Mouse (Mus musculus) thymus, adult 2 months (tissue): ENCODE data around the gene Tunar. TPM values are rescaled to one million over a fixed set of nuclear protein-coding genes. Genes with fewer than 3 reads are reported as not detected.

Experiments
- DNase-seq: peaks from one replicate; pipeline ENCODE4 v3.0.0; 2021
- H3K27ac ChIP-seq: fragments of 200-500 bp; 2 replicates; pipeline ENCODE4 v1.5.1; 2012; ENCODE audit warnings: low read length, control low read depth; ENCODE audit not compliant: control insufficient read depth, insufficient read depth
- H3K27me3 ChIP-seq: fragments of 200-500 bp; 2 replicates; pipeline ENCODE4 v1.6.1; 2012; ENCODE audit warnings: mild to moderate bottlenecking, low read length, moderate library complexity, mixed read lengths; ENCODE audit not compliant: control insufficient read depth, insufficient read depth
- H3K36me3 ChIP-seq: fragments of 200-500 bp; 2 replicates; pipeline ENCODE4 v1.6.1; 2012; ENCODE audit warnings: mild to moderate bottlenecking, low read length, moderate library complexity; ENCODE audit not compliant: control insufficient read depth, insufficient read depth
- H3K4me1 ChIP-seq: fragments of 200-500 bp; replicated peaks from 2 replicates; pipeline ENCODE4 v1.6.1; 2012; ENCODE audit warnings: low read length; ENCODE audit not compliant: control insufficient read depth, insufficient read depth
- H3K4me3 ChIP-seq: fragments of 200-500 bp; 2 replicates; pipeline ENCODE4 v1.5.1; 2012; ENCODE audit warnings: mild to moderate bottlenecking, low read length, control low read depth, moderate library complexity; ENCODE audit not compliant: control insufficient read depth, insufficient read depth
- CTCF ChIP-seq: fragments of 200-500 bp; IDR thresholded peaks from 2 replicates; pipeline ENCODE4 v1.5.1; 2012; ENCODE audit warnings: mild to moderate bottlenecking, control low read depth, low read length, moderate library complexity, borderline replicate concordance; ENCODE audit not compliant: control insufficient read depth, poor library complexity, insufficient read depth; ENCODE audit errors: extremely low read depth
- POLR2A ChIP-seq: fragments of 200-500 bp; IDR thresholded peaks from 2 replicates; pipeline ENCODE4 v1.6.1; 2012; ENCODE audit warnings: mild to moderate bottlenecking, low read length, control low read depth, moderate library complexity; ENCODE audit not compliant: control insufficient read depth, poor library complexity, insufficient read depth; ENCODE audit errors: extremely low read depth
- WGBS: fragments of 180-500 bp; shearing (Covaris S2); methylation state at CpG from one replicate; pipeline ENCODE4 v1.1.7; 2018; 5-methylcytosine and 5-hydroxymethylcytosine counted together
- polyA plus RNA-seq: library from polyadenylated mRNA; depleted of rRNA; stranded (reverse); fragments of >200 nt; gene quantifications from 2 replicates; pipeline ENCODE4 v1.2.3, GENCODE M21; 2012

Gene Tunar
- polyA plus RNA-seq, 1 experiment = 0.05 TPM

DNA sequence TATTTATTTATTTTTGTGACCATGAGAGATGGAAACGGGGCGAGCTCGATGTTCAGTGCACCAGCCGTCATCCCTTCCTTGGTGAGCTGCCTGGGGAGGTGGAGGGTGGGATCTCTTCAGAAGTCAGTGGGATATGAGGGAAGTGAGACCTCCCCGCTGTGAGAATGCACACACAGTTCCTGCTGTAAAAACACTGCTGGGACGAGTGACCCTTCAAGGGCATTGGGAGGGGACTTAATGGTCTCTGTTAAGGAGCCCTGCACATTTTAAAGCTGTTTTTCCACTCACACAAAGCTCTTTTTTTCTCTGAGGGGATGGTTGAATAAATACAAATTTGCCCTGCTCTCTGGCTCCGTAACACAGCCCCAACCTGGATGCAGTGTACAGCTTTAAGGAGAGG is 49.1 kb downstream of the Tunar start:
- 78% methylated on average over 7 of the region's 7 CpGs for WGBS
- H3K4me3 ChIP-seq = no peak overlapping the region
- H3K4me1 ChIP-seq = no peaks in the 10 kb centered on the region
- no peak for DNase-seq
- H3K27ac ChIP-seq = no peak overlapping the region
- H3K27me3 ChIP-seq = no peaks in the 10 kb centered on the region
- no peaks in the 10 kb centered on the region for H3K36me3 ChIP-seq
- no peak for TF ChIP-seq CTCF
- no peak for TF ChIP-seq POLR2A

DNA sequence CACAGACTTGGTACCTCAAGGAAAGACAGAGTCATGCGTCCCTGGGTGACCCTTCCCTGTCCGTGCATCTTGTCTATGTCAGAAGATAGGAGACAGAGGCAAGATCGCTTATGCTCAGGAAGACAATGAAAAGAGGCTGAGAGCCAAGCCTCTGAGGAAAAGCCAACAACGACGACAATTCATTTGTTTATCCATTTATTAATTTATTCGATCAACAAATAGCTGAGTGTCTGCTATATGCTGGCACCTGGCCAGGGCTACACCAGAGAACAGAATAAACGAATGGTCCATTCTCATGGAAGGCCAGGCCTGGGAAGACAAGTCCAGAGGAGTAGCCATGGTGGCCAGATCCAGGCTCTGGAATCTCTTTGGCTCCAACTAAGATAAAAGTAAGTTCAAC is 61.0 kb downstream of the Tunar start:
- 94% methylated on average over 7 of the region's 7 CpGs for whole genome bisulfite sequencing

DNA sequence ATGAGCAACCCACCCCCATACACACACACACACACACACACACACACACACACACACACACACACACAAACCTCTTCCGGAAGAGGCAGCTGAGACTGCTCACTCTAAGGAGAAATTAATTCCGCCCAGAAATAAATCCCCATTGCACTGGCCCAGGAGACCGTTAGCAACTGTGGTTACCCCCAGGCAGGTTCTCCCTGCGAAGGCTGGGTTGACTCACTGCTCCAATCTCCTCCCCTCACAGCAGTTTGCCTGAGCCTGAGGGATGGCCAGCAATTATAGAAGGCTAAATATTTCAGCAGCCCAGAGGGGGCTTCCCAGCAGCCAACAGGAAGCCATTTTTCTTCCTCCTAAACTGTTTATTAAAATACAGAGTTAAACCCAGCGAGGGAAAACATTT is 64.5 kb downstream of the Tunar start:
- Histone ChIP-seq H3K4me1 (no peaks in the 10 kb centered on the region), H3K36me3 (no peaks in the 10 kb centered on the region), H3K4me3 (no peak overlapping the region), H3K27me3 (no peaks in the 10 kb centered on the region), H3K27ac (no peak overlapping the region)
- 39% methylated on average over 5 of the region's 5 CpGs for WGBS
- no peak for TF ChIP-seq POLR2A
- TF ChIP-seq CTCF = no peak
- no peak for DNase-seq

More for the DNA sequence above, 61.0 kb downstream of the Tunar start:
- no peaks in the 10 kb centered on the region for H3K36me3 ChIP-seq
- H3K27ac ChIP-seq = no peak overlapping the region
- no peaks in the 10 kb centered on the region for H3K27me3 ChIP-seq
- H3K4me3 ChIP-seq = no peak overlapping the region
- TF ChIP-seq POLR2A = no peak
- TF ChIP-seq CTCF = no peak
- no peaks in the 10 kb centered on the region for H3K4me1 ChIP-seq
- DNase-seq = no peak

DNA sequence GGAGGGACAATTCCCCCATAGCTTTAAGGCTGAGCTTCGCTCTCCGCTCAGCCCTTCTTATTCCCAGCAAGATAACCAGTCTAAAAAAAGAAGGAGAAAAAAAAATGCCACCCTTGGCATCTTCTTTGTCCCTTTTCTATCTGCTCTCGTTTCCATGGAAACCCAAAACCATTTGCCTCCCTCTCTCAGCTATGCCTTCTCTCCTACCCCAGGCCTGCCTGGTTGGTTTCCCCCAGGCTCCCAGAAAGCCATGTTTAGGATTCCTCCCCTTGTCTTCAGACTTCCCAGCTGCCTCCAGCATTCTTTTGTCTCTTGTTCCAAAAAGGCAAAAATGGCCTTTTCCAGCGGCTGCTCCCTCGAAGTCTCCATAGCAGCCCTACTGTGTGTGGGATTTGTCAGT is 70.1 kb downstream of the Tunar start:
- TF ChIP-seq POLR2A (no peak), CTCF (no peak)
- no peaks in the 10 kb centered on the region for H3K4me1 ChIP-seq
- 91% methylated on average over 5 of the region's 5 CpGs for WGBS
- H3K36me3 ChIP-seq = no peaks in the 10 kb centered on the region
- H3K27ac ChIP-seq = no peak overlapping the region
- no peak for DNase-seq
- H3K4me3 ChIP-seq = no peak overlapping the region
- H3K27me3 ChIP-seq = no peaks in the 10 kb centered on the region

DNA sequence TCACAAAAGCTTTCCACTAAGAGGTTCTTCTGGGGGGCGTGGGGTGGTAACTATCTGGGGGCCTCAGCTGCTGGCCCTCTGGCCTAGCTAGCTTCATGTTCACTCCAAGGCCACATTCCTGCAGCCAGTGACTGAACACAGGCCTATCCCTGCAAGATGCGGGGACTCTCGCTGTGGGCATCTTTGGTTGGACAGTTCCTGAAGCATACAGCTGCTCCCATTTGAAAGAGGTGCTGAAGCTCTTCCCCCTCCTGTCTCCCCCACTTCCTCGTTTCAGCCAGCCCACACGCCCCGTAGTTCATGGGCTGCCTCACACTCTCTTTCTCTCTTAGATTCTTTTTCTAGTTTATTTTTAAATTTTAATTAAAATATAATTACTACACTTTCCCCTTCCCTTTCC is 72.3 kb downstream of the Tunar start:
- 25% methylated on average over 6 of the region's 6 CpGs for WGBS
- DNase-seq = no peak
- Histone ChIP-seq H3K27ac (no peak overlapping the region), H3K4me1 (no peaks in the 10 kb centered on the region), H3K4me3 (no peak overlapping the region), H3K36me3 (no peaks in the 10 kb centered on the region), H3K27me3 (no peaks in the 10 kb centered on the region)
- no peak for TF ChIP-seq CTCF
- TF ChIP-seq POLR2A = no peak

DNA sequence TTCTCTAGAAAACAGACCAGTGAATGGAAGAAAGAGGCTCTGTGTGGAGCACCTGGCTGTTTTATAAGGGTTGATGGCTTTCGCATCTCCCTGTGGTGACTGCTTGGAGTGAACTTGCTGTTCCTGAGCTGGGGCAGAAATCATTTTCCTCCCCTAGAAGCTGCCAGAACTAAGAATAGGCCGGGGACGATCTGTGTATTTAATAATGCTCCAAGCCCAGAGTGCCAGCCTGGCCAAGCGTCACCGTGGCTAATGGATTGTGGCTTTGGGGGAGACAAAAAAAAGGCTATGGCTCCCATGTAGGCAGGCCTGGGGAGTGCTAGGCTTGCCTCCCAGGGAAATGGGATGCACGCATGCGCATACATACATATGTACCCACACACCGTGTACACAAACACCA is 80.2 kb downstream of the Tunar start:
- Histone ChIP-seq H3K27me3 (no peaks in the 10 kb centered on the region), H3K4me3 (no peak overlapping the region), H3K4me1 (no peaks in the 10 kb centered on the region), H3K36me3 (no peaks in the 10 kb centered on the region), H3K27ac (no peak overlapping the region)
- no peak for TF ChIP-seq CTCF
- no peak for TF ChIP-seq POLR2A
- WGBS = 92% methylated on average over 8 of the region's 8 CpGs
- no peak for DNase-seq

DNA sequence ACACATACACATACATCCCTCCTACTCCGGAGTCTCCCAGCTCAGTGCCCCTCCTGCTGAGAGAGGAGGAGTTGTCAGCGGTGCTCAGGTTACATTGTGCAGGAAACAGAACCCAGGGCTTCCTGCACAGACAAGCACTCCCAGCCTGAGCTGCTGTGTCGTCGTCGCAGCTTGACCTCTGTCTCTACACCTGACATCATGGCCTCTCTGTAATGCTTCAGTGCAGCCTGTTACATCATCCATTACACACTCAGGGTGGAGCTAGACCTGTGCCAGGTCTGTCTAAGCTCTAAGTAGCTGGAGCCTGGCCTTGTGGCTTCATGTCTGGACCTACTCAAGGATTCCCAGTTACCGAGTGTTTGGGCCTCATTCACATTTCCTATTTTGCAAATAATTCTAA is 86.8 kb downstream of the Tunar start:
- Histone ChIP-seq H3K36me3 (no peaks in the 10 kb centered on the region), H3K4me1 (no peaks in the 10 kb centered on the region), H3K27me3 (no peaks in the 10 kb centered on the region), H3K4me3 (no peak overlapping the region), H3K27ac (no peak overlapping the region)
- TF ChIP-seq POLR2A = no peak
- no peak for TF ChIP-seq CTCF
- 50% methylated on average over 6 of the region's 6 CpGs for WGBS
- DNase-seq = no peak
